Mouse (Mus musculus): Measurements from ENCODE around the gene 1810009A15Rik. TPM values are rescaled to one million over a fixed set of nuclear protein-coding genes. Genes with fewer than 3 reads are reported as not detected.
"Not testable (repeated sequence)": the region's sequence is repeated elsewhere in the genome, so short reads cannot be mapped to it uniquely, and the experiment has no call there.

1810009A15Rik gene
- total RNA-seq (2021), result 10 to 100 TPM; 17.6 to 19.8 TPM

DNA sequence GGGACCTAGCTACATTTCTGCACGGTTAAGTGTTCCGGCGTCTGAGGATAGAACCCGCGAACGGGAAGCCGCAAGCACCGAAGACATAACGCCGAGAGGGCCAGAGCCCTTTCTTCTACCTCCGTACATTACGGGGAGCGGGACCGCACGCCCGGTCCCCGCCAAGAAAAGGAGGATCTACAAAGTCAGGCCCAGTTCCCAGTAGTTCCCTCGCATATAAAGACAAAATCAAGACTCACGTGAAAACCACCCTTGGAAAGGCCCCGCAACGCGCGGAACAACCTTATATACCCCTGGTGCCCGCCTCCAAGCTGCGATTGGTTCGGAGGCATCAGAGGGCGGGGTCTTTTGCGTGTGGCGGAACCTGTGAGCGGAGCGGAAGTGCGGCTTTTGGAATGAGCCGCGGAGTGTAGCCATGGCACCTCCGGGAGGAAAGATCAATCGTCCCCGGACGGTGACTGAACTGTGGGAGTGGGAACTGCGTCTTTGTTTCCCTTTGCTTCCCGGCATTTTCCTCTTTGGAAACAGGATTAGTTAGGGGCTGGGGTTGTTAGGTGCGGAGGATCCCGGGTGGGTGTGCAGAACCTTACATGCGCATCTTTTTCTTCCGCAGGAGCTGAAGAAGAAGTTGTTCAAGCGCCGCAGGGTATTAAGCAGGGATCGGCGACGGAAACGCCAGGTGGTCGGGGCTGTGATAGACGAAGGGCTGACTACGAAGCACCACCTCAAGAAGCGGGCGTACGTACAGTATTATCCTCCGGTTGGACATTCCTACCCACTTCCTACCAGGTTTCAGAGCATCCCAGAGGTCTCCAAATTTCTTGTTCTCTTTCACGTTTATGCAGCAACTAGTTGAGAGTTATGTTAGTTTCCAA lies at the start of gene 1810009A15Rik, which contains the start of gene Gm49416:
Gene 1810009A15Rik, plus strand, starts transcription at position 343 of the 875 bp plus-strand sequence.
Gene Gm49416, plus strand, starts transcription at position 416 of the 875 bp plus-strand sequence.
- DNase-seq (ENCODE audit: low spot score), result peak; percentile 90
- intact Hi-C loops (cut with DNase I), result loop anchor here (5.0 kb wide), 1 partner anchor 46 kb away; no protein-coding TSS in a partner anchor

DNA sequence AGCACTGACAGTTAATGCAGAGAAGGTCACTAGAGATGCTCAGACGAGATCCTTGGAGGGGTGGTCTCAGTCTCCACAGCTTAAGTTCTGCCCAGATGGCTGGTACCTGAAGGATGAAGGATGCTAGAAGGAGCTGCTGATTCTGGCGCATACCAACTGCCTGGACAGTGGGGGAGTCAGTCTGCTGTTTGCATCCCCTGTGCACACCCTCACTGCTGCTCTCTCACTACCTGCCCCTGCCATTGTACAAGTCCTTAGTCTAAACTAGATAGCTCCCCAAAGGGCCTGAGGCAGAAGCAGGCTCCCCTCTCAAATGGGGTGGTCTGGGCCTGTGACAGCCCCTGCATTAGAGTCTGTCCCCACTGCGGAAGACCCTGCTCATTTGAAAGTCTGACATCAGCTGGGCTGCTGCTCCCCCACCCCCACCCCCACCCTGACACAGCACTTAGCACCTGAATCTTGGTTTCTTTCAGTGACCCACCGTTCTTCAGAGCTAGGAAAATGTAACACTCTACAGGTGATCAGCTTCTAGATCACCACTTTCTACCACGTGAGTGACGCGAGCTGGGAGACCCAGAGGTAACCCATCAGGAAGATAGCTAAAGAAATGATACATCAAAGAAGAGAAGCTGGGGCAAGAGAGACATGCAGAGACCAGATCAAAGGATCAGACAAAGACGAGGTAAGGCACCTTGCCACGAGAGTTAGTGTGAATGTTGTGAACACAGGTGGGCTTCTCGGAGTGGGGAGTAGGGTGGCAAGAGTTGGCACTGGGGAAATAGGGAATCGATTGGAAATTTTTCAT lies 49.3 kb upstream of the 1810009A15Rik start, which contains the start of gene Gng3:
Gene Gng3, minus strand, starts transcription at position 92 of the 805 bp plus-strand sequence.
- intact Hi-C loops (cut with DNase I), result no loop called here
- no peak for DNase-seq (ENCODE audit: low spot score)

DNA sequence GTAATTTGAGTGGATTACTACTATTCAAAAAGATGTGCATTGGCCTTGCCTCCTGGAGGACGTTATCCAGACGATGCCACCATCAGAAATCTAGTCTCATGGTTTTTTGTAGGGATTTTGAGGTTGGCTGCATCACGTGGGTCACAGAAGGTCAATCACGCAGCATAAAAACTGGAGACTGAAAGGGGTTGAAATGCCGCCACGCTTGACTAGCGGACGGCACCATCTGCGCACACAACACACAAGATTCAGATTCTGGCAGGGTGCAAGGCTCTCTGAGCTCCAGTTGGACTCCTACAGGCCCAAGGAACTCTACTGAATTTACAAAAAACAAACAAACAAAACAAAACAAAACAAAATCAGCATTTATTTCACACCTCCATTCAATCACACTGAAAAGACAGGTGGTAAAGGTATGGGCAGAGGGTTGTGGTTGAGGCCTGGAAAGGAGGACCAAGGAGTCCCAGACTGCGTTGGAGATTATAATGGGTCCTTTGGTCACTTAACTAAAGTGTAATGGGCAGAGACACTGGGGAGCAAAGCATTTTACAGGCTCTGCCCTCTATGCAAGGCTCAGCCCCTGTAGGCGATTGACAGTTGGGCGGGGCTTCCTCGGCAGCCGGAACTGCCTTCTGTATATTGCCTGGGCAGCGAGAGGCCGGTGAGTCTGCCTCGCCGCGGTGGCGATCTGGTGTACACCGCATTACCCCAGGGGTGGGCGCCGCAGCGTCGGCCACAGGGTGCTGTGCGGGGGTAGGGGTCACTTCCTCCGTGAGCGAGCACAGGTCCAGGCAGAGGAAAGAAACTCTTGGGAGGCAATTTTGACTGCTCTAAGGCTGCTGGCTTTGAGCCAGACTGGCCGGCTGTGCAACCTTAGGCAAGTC lies 48.5 kb upstream of the 1810009A15Rik start:
- intact Hi-C loops (cut with DNase I), result loop anchor here (5.0 kb wide), 2 partner anchors 47 to 272 kb away; partner anchors contain the start of genes 1810009A15Rik and Gm49416
- DNase-seq (ENCODE audit: low spot score), result peak; percentile 70

DNA sequence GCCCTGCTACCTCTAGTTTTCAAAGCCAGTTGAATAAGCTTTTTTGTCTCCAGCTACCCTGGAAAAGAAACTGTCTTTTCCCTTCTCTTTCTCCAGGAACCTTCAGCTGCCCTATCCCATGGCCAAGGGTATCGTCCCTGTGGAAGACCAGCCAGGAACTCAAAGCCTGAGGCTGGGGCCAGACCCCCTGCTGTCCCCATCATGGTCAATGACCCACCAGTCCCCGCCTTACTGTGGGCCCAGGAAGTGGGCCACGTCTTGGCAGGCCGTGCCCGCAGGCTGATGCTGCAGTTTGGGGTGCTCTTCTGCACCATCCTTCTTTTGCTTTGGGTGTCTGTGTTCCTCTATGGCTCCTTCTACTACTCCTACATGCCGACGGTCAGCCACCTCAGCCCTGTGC lies 47.6 kb upstream of the 1810009A15Rik start:
- intact Hi-C loops (cut with DNase I), result loop anchor here (5.0 kb wide), 2 partner anchors 46 to 271 kb away; partner anchors contain the start of genes 1810009A15Rik and Gm49416
- no peak for DNase-seq (ENCODE audit: low spot score)

DNA sequence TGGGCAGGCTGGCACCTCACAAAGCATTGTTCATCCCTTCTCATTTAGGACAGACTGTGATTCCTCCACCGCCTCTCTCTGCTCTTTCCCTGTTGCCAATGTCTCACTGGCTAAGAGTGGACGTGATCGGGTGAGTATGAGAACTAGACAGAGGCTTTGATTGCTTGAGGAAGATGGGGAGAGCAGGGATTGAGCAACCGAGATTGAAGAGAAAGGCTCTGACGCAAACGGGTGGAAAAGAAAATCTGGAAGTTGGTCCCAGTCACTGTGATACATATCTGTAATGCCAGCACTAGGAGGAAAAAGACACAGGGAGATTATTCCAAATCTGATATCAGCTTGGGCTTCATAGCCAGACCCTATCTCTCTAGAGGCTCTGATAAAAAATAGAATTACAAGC lies 45.7 kb upstream of the 1810009A15Rik start:
- intact Hi-C loops (cut with DNase I), result loop anchor here (5.0 kb wide), 2 partner anchors 44 to 269 kb away; partner anchors contain the start of genes 1810009A15Rik and Gm49416

DNA sequence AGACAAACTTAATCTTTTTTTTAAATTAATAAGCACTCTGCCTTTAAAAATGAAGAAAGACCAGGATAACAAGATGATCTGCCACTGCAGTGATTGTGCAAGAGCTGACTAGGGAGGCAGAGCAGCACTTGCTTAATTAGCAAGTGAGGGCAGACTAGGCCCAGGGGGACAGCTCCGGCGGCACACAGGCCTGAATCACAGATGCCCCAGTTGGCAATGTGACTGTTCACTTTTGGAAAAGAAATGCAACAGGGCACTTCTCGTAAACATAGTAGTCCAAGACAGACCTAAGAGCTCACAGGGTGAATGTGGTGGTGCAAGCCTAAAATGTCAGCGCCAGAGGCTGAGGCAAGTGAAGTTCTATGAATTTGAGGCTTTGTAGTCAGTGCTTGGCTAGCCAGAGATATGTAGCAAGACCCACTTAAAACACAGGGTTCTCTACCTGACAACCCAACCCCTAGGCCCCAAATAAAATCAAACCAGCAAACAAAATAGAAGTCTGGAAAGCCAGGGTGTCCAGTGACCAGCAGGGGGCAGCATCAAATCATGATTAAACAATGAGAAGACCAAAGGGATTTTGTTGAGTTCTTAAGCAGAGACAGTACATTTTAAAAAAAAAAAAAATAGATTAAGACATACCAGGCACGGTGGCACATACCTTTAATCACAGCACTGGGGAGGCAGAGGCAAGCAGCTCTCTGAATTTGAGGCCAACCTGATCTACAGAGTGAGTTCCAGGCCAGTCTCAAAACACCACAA lies 44.1 kb upstream of the 1810009A15Rik start:
- intact Hi-C loops (cut with DNase I), result loop anchor here (2.0 to 5.0 kb wide), 3 partner anchors 24 to 268 kb away; partner anchors contain the start of genes 1810009A15Rik and Gm49416
- peak; percentile 28 for DNase-seq (ENCODE audit: low spot score)

More for the DNA sequence above, 45.7 kb upstream of the 1810009A15Rik start:
- no peak for DNase-seq (ENCODE audit: low spot score)

DNA sequence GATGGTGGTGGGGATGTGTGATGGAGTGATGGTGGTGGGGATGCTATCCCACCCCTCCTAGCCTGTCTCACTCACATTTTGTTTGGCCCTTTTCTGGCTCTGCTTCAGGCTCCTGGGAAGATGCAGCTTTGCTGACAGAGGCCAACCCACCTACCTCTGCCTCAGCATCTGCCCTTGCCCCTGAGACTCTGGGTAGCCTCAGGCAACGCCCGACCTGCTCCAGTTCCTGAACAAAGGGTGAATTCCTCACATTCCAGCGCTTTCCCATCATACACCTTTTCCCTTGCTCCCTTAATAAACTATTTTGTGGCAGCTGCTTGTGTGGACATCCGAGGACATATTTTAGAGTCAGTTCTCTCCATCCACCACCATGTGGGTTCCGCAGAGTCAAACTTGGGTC lies 40.3 kb upstream of the 1810009A15Rik start:
- intact Hi-C loops (cut with DNase I), result no loop called here
- DNase-seq (ENCODE audit: low spot score), result no peak

DNA sequence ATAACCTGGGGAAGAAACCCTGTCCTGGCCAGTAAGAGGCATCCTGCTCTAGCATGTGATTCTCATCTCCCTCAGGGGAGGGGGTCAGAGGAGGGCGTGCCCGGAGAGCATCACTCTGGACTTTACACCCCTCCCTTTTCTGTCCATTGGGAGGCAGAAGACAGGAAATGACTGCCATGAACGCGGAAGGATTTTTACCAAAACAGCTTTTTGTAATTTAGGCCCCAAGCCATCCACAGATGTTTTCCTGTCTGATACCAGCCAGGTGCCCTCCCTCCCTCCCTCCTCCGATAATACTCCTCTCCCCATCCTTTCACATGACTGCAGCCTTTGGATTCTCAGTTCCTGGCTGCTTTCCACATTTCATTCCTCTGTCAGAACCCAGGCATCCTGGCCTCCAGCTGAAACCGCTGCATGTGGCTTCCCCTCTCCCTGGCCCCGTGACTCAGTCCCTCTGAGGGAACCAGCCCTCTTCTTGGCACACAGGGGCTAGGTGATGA lies 38.2 kb upstream of the 1810009A15Rik start, which contains the start of gene Lrrn4cl:
Gene Lrrn4cl, plus strand, starts transcription at position 367 of the 500 bp plus-strand sequence.
- intact Hi-C loops (cut with DNase I), result no loop called here
- peak; percentile 44 for DNase-seq (ENCODE audit: low spot score)

DNA sequence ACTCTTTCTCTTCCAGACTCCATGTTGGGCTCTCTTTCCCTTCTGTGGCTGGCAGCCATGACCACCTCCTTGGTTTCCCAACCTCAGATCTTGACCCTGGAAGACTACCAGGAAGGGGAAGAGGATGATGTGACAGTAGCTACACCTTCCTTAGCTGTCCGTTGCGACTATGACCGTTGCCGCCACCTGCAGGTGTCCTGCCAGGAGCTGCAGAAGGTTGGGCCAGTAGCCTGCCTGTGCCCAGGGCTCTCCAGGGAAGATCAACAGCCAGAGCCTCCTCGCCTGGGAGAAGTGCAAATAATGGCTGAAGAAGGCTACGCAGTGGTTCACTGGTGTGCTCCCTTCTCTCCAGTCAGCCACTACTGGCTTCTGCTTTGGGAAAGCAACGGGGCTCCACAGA lies 37.0 kb upstream of the 1810009A15Rik start:
- DNase-seq (ENCODE audit: low spot score), result no peak
- intact Hi-C loops (cut with DNase I), result no loop called here

DNA sequence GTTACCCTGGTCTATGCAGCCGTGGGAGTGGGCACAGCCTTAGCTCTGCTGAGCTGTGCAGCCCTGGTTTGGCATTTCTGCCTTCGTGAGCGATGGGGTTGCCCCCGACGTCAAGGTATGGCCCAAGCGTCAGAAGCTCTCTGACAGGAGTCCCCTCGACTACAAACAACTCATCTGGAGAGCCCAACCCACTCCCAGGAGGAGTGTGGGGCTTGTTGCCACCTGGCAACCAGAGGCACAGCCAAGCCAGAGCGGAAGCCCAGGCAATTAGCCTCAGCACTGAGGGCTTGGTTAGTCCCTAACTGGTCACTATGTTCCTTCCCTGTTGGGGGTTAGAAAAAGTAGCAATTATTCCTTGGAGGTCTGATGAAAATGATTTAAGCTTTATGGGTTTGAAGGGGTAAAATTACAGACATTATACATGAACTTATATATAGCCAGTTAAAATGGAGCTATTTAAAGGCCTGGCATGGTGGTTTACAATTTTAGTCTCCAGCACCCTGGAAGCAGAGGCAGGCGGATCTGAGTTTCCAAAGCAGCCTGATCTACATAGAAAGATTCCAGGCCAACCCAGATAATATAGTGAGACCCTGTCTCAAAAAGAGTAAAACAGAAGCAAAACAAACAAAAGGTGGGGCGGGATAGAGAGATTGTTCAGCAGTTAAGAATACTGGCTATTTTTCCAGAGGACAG lies 36.3 kb upstream of the 1810009A15Rik start:
- peak; percentile 19 for DNase-seq (ENCODE audit: low spot score)
- intact Hi-C loops (cut with DNase I), result no loop called here

DNA sequence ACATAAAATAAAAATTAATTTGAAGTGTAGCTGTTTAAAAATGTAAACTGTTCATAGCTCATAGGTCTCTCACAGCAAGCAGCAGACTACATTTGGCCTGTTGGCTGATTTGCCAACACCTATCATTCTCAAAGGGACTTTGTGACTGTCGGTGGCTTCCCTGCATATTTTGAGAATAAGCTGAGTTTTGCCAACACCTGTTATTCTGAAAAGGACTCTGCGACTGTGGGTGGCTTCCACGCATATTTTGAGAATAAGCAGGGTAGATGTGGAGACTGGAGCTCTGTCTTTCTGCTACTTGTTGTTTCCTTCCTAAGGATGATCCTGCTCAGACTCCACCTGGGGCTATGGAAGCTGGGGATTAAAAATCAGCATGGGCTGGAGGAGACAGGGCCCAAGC lies 35.5 kb upstream of the 1810009A15Rik start:
- DNase-seq (ENCODE audit: low spot score), result no peak
- intact Hi-C loops (cut with DNase I), result no loop called here

DNA sequence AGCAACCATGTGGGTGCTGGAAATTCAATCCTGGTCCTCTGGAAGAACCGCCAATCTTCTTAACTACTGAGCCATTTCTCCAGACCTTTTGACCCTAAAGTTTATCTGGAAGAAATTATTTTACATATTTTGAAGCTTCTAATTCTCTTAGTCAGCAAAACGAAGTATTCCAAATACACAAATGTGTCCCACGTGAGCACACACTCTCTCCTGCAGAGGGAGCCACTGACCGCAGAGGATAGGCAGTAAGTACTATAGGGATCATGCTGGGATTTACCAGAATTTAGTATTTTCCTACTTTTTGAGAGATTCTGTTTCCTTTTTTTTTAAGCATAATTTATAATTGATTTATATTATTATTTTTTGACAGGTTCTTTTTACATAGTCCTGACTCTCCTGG lies 31.0 kb upstream of the 1810009A15Rik start:
- intact Hi-C loops (cut with DNase I), result no loop called here
- no peak for DNase-seq (ENCODE audit: low spot score)

DNA sequence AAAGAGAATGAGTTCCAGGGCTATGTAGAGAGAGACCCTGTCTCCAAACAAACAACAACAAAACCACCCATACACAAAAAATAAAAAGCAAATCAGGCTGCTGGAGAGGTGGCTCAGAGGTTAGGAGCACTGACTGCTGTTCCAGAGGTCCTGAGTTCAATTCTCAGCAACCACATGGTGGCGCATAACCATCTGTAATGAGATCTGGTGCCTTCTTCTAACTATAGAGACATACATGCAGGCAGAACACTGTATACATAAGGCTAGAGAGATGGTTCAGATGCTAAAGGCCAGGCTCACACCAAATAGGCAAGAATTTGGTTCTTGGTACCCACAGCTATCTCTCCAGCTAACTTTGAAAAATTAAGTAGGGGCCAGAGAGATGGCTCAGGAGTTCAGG lies 29.6 kb upstream of the 1810009A15Rik start:
- intact Hi-C loops (cut with DNase I), result loop anchor here (1.0 kb wide), 1 partner anchor 251 kb away; no protein-coding TSS in a partner anchor
- no peak for DNase-seq (ENCODE audit: low spot score)

DNA sequence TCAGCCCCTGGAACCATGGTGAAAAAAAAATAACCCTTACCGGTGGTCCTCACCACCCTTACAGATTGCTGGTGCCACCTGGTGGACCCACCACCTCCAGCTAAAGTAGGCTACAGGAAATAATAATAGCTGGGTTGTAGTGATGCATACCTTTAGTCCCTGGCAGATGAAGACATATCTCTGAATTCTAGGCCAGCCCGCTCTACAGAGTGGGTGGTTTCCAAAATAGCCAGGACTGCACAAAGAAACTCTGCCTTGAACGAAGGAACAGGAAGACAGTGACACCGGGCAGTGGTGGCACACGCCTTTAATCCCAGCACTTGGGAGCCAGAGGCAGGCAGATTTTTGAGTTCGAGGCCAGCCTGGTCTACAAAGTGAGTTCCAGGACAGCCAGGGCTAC lies 24.4 kb upstream of the 1810009A15Rik start:
- intact Hi-C loops (cut with DNase I), result no loop called here
- no peak for DNase-seq (ENCODE audit: low spot score)

DNA sequence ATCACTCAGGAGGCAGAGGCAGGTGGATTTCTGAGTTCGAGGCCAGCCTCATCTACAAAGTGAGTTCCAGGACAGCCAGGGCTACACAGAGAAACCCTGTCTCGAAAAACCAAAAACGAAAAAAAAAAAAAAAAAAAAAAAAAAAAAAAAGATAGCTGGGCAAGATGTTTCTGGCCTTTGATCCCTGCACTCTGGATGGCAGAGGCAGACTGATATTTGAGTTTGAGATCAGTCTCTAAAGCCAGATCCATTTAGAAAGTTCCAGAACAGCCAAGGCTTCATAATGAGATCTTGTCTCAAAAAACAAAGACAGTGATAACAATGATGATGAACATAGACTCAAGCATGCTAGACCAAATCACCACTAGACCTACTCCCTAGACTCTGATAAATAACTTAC lies 18.3 kb upstream of the 1810009A15Rik start:
- DNase-seq (ENCODE audit: low spot score); intact Hi-C loops (cut with DNase I): not testable (repeated sequence)

DNA sequence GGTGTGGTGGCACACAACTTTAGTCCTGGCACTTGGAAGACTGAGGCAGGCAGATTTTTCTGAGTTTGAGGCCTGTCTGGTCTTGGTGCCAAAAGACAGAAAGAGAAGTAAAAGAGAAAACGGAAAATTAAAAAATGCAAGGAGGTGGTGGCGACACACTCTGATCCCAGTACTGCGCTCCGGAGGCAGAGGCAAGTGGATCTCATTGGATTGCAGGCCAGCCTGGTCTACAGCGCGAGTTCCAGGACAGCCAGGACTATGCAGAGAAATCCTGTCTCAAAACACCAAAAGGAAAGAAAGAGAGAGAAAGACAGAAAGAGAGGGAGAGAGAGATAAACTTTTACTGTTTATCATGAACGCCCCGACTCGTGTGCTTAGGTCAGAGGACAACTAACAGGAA lies 17.8 kb upstream of the 1810009A15Rik start:
- no peak for DNase-seq (ENCODE audit: low spot score)
- intact Hi-C loops (cut with DNase I), result no loop called here
